Mouse (Mus musculus): Measurements from ENCODE around the gene Trappc1. TPM values are rescaled to one million over a fixed set of nuclear protein-coding genes. Genes with fewer than 3 reads are reported as not detected.

Gene Trappc1
- 21.2 and 28.6 TPM in 2 replicates for polyA plus RNA-seq (2012; rRNA removed)

DNA sequence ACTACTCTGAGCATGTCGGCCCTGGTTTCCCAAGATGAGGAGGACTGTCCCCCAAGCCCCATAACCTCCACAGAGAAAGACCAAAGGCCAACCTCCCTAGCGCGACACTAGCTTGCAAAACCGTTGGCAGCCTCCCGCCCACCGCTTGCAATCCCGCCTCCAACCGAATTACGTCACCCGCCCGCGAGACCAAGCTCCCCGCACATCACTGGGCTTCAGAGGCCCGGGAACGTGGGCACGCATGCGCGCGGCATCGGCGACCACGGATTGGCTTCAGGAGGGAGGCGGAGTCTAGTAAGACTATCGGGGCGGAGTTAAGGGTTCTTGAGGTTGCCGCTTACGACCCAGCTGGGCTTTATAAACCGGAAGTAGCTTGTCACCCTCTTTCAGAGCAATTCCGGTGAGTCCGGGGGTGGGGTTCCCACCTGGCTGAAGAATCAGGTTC is at the start of gene Trappc1, which contains the start of gene Cntrob:
Gene Trappc1 (plus strand): TSS at position 314 of the 445 bp plus-strand sequence.
Gene Cntrob (minus strand): TSS at position 109 of the 445 bp plus-strand sequence.
- peak within 1 kb of the TSS; percentile 66 for H3K4me3 ChIP-seq (ENCODE audit: extremely low read depth, insufficient read depth, insufficient read length)
- DNase-seq (ENCODE audit: low read depth in 1 of 2, low spot score in 2 of 2), result peak; percentile 98 to 99
- H3K4me1 ChIP-seq (ENCODE audit: control insufficient read depth, insufficient read depth, insufficient read length), result peaks cover 14% of the 10 kb centered on the region
- under 1% methylated on average over 30 of the region's 30 CpGs for WGBS
- peaks cover 7% of the 10 kb centered on the region for H3K27me3 ChIP-seq (ENCODE audit: control insufficient read depth, insufficient read depth, low read length)
- H3K36me3 ChIP-seq (ENCODE audit: control insufficient read depth, insufficient read depth, low read length), result no peaks in the 10 kb centered on the region
- TF ChIP-seq POLR2A (IDR thresholded peaks at IDR 0.05; ENCODE audit: low read depth, low read length), result peak; percentile 89
- 0 out of 2 replicates have a peak, but pooled peaks have one; percentile 0 for TF ChIP-seq CTCF (IDR thresholded peaks at IDR 0.05; ENCODE audit: extremely low read depth, insufficient read depth, insufficient read length, insufficient replicate concordance)
- peak within 1 kb of the TSS; percentile 74 for H3K27ac ChIP-seq (ENCODE audit: insufficient read depth, low read length)

DNA sequence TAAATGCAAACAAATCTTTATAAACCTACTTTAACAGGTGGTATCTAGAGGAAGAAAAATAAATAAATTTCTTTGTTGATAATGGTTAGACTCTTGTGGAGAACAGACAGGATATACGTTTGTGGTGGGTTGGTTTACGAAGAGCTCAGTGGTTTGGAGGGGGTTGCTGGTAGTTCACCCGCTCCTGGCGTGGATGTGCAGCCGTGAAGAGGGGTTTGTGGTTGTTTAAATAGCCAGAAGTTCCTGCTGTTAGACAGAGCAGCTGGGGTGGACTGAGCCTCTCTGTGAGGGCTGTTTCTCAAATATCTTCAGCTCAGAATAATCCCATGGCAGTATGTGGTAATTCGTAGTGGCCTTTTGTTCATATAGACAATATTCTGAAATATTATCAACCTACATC is 48.1 kb upstream of the Trappc1 start:
- no peak overlapping the region for H3K27ac ChIP-seq (ENCODE audit: insufficient read depth, low read length)
- DNase-seq (ENCODE audit: low read depth in 1 of 2, low spot score in 2 of 2), result no peak
- no peaks in the 10 kb centered on the region for H3K4me1 ChIP-seq (ENCODE audit: control insufficient read depth, insufficient read depth, insufficient read length)
- 15% methylated on average over 6 of the region's 6 CpGs for WGBS
- no peaks in the 10 kb centered on the region for H3K36me3 ChIP-seq (ENCODE audit: control insufficient read depth, insufficient read depth, low read length)
- no peak for TF ChIP-seq POLR2A (IDR thresholded peaks at IDR 0.05; ENCODE audit: low read depth, low read length)
- TF ChIP-seq CTCF (IDR thresholded peaks at IDR 0.05; ENCODE audit: extremely low read depth, insufficient read depth, insufficient read length, insufficient replicate concordance), result no peak
- H3K27me3 ChIP-seq (ENCODE audit: control insufficient read depth, insufficient read depth, low read length), result no peaks in the 10 kb centered on the region
- no peak overlapping the region for H3K4me3 ChIP-seq (ENCODE audit: extremely low read depth, insufficient read depth, insufficient read length)

DNA sequence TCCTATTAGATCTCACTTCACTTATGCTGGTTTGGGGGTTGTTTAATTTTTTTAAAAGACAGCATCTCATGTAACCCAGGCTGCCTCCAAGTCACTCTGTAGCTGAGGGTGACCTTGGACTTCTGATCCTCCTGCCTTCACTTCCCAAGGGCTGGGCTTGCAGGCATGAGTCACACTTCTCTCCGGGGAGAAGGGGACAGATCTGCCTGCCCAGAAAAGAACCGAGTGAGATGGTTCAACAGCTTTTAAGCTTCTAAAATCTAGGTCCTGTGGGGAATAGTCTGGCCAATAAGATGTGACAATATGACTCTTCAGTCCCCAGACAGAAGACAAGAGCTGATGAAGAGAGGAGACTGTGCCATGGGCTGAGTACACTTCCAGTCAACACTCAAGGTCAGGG is 47.7 kb upstream of the Trappc1 start:
- no peak for DNase-seq (ENCODE audit: low read depth in 1 of 2, low spot score in 2 of 2)
- Histone ChIP-seq H3K36me3 (ENCODE audit: control insufficient read depth, insufficient read depth, low read length) (no peaks in the 10 kb centered on the region), H3K4me3 (ENCODE audit: extremely low read depth, insufficient read depth, insufficient read length) (no peak overlapping the region), H3K4me1 (ENCODE audit: control insufficient read depth, insufficient read depth, insufficient read length) (no peaks in the 10 kb centered on the region), H3K27me3 (ENCODE audit: control insufficient read depth, insufficient read depth, low read length) (no peaks in the 10 kb centered on the region), H3K27ac (ENCODE audit: insufficient read depth, low read length) (no peak overlapping the region)
- WGBS, result 2% methylated on average over 2 of the region's 2 CpGs
- TF ChIP-seq CTCF (IDR thresholded peaks at IDR 0.05; ENCODE audit: extremely low read depth, insufficient read depth, insufficient read length, insufficient replicate concordance) (no peak), POLR2A (IDR thresholded peaks at IDR 0.05; ENCODE audit: low read depth, low read length) (no peak)

DNA sequence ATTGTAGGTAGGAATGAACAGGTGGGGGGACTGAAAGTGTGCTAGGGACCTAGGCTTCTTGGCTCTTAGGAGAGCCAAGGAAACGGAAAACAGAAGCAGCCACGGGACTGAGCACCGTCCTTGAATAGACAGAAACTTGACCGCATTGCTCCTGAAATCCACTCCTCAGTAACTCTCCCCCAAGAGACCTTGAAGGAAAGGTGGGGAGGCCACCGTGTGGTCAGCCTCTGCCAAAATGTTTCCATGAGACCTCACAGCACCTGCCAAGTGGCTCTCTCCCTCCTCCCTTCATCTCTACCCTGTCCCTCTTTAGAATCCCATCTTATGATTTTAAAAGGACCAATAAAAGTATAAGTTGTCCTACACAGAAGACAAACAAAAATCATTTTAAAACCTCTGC is 46.5 kb upstream of the Trappc1 start:
- no peak for DNase-seq (ENCODE audit: low read depth in 1 of 2, low spot score in 2 of 2)
- H3K4me1 ChIP-seq (ENCODE audit: control insufficient read depth, insufficient read depth, insufficient read length), result no peaks in the 10 kb centered on the region
- H3K27me3 ChIP-seq (ENCODE audit: control insufficient read depth, insufficient read depth, low read length), result no peaks in the 10 kb centered on the region
- no peaks in the 10 kb centered on the region for H3K36me3 ChIP-seq (ENCODE audit: control insufficient read depth, insufficient read depth, low read length)
- no peak for TF ChIP-seq CTCF (IDR thresholded peaks at IDR 0.05; ENCODE audit: extremely low read depth, insufficient read depth, insufficient read length, insufficient replicate concordance)
- no peak for TF ChIP-seq POLR2A (IDR thresholded peaks at IDR 0.05; ENCODE audit: low read depth, low read length)
- H3K27ac ChIP-seq (ENCODE audit: insufficient read depth, low read length), result no peak overlapping the region
- H3K4me3 ChIP-seq (ENCODE audit: extremely low read depth, insufficient read depth, insufficient read length), result no peak overlapping the region
- 55% methylated on average over 5 of the region's 5 CpGs for WGBS

DNA sequence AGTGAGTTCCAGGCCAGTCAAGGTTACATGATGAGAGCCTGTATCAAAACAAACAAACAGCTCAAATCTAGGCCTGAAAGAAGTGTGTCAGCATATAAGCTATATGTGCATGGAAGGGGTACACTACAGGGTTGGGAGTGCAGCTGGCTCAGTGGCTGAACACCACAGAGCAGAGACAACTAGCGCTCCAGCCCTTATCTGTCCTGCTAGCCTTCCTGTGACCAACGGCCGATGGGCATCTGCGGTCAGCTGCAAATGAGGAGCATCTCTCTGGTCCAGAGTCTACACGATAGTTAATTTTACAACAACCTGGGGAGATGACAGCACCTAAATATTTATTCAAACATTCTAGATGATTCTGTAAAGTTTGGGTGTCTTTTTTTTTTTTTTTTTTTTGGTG is 32.7 kb upstream of the Trappc1 start:
- H3K36me3 ChIP-seq (ENCODE audit: control insufficient read depth, insufficient read depth, low read length), result no peaks in the 10 kb centered on the region
- H3K4me3 ChIP-seq (ENCODE audit: extremely low read depth, insufficient read depth, insufficient read length), result no peak overlapping the region
- 98% methylated on average over 5 of the region's 5 CpGs for WGBS
- DNase-seq (ENCODE audit: low read depth in 1 of 2, low spot score in 2 of 2), result no peak
- H3K4me1 ChIP-seq (ENCODE audit: control insufficient read depth, insufficient read depth, insufficient read length), result no peaks in the 10 kb centered on the region
- H3K27me3 ChIP-seq (ENCODE audit: control insufficient read depth, insufficient read depth, low read length), result no peaks in the 10 kb centered on the region
- H3K27ac ChIP-seq (ENCODE audit: insufficient read depth, low read length), result no peak overlapping the region
- TF ChIP-seq POLR2A (IDR thresholded peaks at IDR 0.05; ENCODE audit: low read depth, low read length), result no peak
- TF ChIP-seq CTCF (IDR thresholded peaks at IDR 0.05; ENCODE audit: extremely low read depth, insufficient read depth, insufficient read length, insufficient replicate concordance), result no peak

- Histone ChIP-seq H3K27me3 (ENCODE audit: control insufficient read depth, insufficient read depth, low read length) (no peaks in the 10 kb centered on the region), H3K4me3 (ENCODE audit: extremely low read depth, insufficient read depth, insufficient read length) (no peak overlapping the region), H3K4me1 (ENCODE audit: control insufficient read depth, insufficient read depth, insufficient read length) (no peaks in the 10 kb centered on the region), H3K27ac (ENCODE audit: insufficient read depth, low read length) (no peak overlapping the region), H3K36me3 (ENCODE audit: control insufficient read depth, insufficient read depth, low read length) (peaks cover 2% of the 10 kb centered on the region; the same call in 1 of the 2 replicates)
- no peak for DNase-seq (ENCODE audit: low read depth in 1 of 2, low spot score in 2 of 2)
- TF ChIP-seq POLR2A (IDR thresholded peaks at IDR 0.05; ENCODE audit: low read depth, low read length), result no peak
- no peak for TF ChIP-seq CTCF (IDR thresholded peaks at IDR 0.05; ENCODE audit: extremely low read depth, insufficient read depth, insufficient read length, insufficient replicate concordance)
- 70% methylated on average over 3 of the region's 3 CpGs for WGBS
These were observed 28.5 kb upstream of the Trappc1 start for GRCm38 (mm10) chr11:69295286-69295685.

DNA sequence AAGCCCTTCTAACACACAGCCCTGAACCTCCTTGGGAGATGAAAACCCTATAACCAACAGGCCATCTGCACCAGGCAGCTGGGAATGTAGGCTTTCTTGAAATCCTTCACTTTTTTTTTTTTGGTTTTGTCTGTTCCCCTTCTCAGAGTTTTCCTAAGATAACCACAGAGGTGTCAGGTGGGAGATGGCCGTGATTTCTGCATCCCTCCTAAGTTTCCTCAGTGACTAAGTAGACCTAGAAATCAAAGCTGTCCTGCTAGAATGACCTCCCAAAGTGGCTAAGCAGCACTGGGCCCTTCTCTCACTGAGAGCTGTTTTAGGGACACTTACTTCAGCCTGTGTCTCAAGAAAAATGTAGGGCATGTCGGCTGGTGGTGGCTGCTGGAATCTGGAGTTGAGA is 26.0 kb upstream of the Trappc1 start:
- WGBS, result 94% methylated on average over 2 of the region's 2 CpGs
- no peak for TF ChIP-seq CTCF (IDR thresholded peaks at IDR 0.05; ENCODE audit: extremely low read depth, insufficient read depth, insufficient read length, insufficient replicate concordance)
- no peak for TF ChIP-seq POLR2A (IDR thresholded peaks at IDR 0.05; ENCODE audit: low read depth, low read length)
- Histone ChIP-seq H3K4me1 (ENCODE audit: control insufficient read depth, insufficient read depth, insufficient read length) (no peaks in the 10 kb centered on the region), H3K36me3 (ENCODE audit: control insufficient read depth, insufficient read depth, low read length) (peaks cover 5% of the 10 kb centered on the region), H3K4me3 (ENCODE audit: extremely low read depth, insufficient read depth, insufficient read length) (no peak overlapping the region), H3K27ac (ENCODE audit: insufficient read depth, low read length) (no peak overlapping the region), H3K27me3 (ENCODE audit: control insufficient read depth, insufficient read depth, low read length) (no peaks in the 10 kb centered on the region)
- DNase-seq (ENCODE audit: low read depth in 1 of 2, low spot score in 2 of 2), result no peak
